Mouse (Mus musculus) liver, adult 2 months (tissue): ENCODE results near the gene Gmnn.

ENCODE experiments used
- CTCF ChIP-seq: fragments of 200-500 bp; IDR thresholded peaks from 2 replicates; pipeline ENCODE4 v1.5.1; 2011; ENCODE audit warnings: low read depth, low read length, control low read depth
- POLR2A ChIP-seq: fragments of 200-500 bp; IDR thresholded peaks from 2 replicates; pipeline ENCODE4 v1.6.1; 2011; ENCODE audit warnings: low read length, control low read depth; ENCODE audit not compliant: insufficient read depth; ENCODE audit errors: extremely low read depth

DNA sequence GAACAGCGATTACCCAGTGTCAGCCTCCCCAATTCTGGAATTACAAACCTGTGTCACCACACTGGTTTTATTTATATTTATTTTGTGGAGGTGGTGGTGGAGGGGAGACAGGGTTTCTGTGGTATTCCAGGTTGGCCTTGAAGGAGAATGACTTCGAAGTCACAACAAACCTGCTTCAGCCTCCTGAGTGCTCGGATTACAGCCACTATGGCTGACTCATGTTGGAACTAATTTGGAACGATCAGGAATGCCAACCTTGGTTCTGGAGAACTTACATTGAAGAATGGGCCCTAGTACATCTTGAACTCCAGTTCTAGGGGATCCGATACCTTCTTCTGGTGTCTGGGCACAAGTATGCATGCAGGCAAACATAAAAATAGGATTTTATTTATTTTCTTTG lies 37.7 kb upstream of the Gmnn start:
- TF ChIP-seq POLR2A = no peak
- no peak for TF ChIP-seq CTCF
